Mouse (Mus musculus) thymus, adult 18-20 months (tissue): Measurements from ENCODE around the gene Tle3.

Experiments
- DNase-seq, 2 experiments: peaks; one replicate each; pipeline ENCODE4 v3.0.0; 2022; ENCODE audit warnings: mixed read lengths in 2 of 2

The Tle3 gene

GRCm38 (mm10) chr9:61439092-61439491, 66.9 kb downstream of the Tle3 start:
- no peak for DNase-seq

GRCm38 (mm10) chr9:61439979-61440378, 67.8 kb downstream of the Tle3 start:
- DNase-seq, result no peak

- no peak for DNase-seq
Observed at GRCm38 (mm10) chr9:61441206-61441913, 69.2 kb downstream of the Tle3 start.

- DNase-seq, result no peak
Observed at GRCm38 (mm10) chr9:61442951-61443630, 70.9 kb downstream of the Tle3 start.

- DNase-seq, result no peak
Observed at GRCm38 (mm10) chr9:61445151-61445550, 73.0 kb downstream of the Tle3 start.

- DNase-seq, result no peak
Observed at GRCm38 (mm10) chr9:61445711-61446222, 73.6 kb downstream of the Tle3 start.

- DNase-seq, result no peak
Observed at GRCm38 (mm10) chr9:61446965-61447364, 74.8 kb downstream of the Tle3 start.

GRCm38 (mm10) chr9:61449363-61449904, 77.3 kb downstream of the Tle3 start:
- peak in 1 of 2 experiments; percentile 26 for DNase-seq

GRCm38 (mm10) chr9:61452081-61452480, 79.9 kb downstream of the Tle3 start:
- DNase-seq, result no peak

GRCm38 (mm10) chr9:61455861-61456261, 83.7 kb downstream of the Tle3 start:
- no peak for DNase-seq

- no peak for DNase-seq
Observed at GRCm38 (mm10) chr9:61456441-61457161, 84.4 kb downstream of the Tle3 start.

- DNase-seq, result no peak
Observed at GRCm38 (mm10) chr9:61457162-61457523, 85.0 kb downstream of the Tle3 start.

- DNase-seq, result no peak
Observed at GRCm38 (mm10) chr9:61461859-61462258, 89.7 kb downstream of the Tle3 start.

- DNase-seq, result no peak
Observed at GRCm38 (mm10) chr9:61467436-61467835, 95.3 kb downstream of the Tle3 start.
